Mouse (Mus musculus) kidney, adult 2 months (tissue): ENCODE data around the gene Dhrs2. TPM values are rescaled to one million over a fixed set of nuclear protein-coding genes. Genes with fewer than 3 reads are reported as not detected.

ENCODE experiments used
- DNase-seq: peaks from one replicate; pipeline ENCODE4 v3.0.0; 2021
- H3K27ac ChIP-seq: fragments of 200-500 bp; 2 replicates; pipeline ENCODE4 v1.5.1; 2012; ENCODE audit warnings: low read depth, low read length, control low read depth, inconsistent platforms; ENCODE audit not compliant: insufficient read depth
- H3K27me3 ChIP-seq: fragments of 200-500 bp; replicated peaks from 2 replicates; pipeline ENCODE4 v1.6.1; 2012; ENCODE audit warnings: mild to moderate bottlenecking, moderate library complexity, low read length, inconsistent platforms; ENCODE audit not compliant: control insufficient read depth, insufficient read depth
- H3K36me3 ChIP-seq: fragments of 200-500 bp; 2 replicates; pipeline ENCODE4 v1.6.1; 2012; ENCODE audit warnings: mild to moderate bottlenecking, moderate library complexity, low read length, inconsistent platforms; ENCODE audit not compliant: control insufficient read depth, insufficient read depth
- H3K4me1 ChIP-seq: fragments of 200-500 bp; 2 replicates; pipeline ENCODE4 v1.6.1; 2011; ENCODE audit warnings: low read length; ENCODE audit not compliant: control insufficient read depth, insufficient read depth
- H3K4me3 ChIP-seq: fragments of 200-500 bp; 2 replicates; pipeline ENCODE4 v1.5.1; 2011; ENCODE audit warnings: mild to moderate bottlenecking, low read depth, low read length, control low read depth; ENCODE audit not compliant: insufficient read depth
- CTCF ChIP-seq: fragments of 200-500 bp; conservative IDR thresholded peaks from 2 replicates; pipeline ENCODE4 v1.5.1; 2011; ENCODE audit warnings: low read depth, mild to moderate bottlenecking, control low read depth, low read length, moderate library complexity, mixed read lengths; ENCODE audit not compliant: insufficient read depth, insufficient read length
- POLR2A ChIP-seq: fragments of 200-500 bp; IDR thresholded peaks from one replicate; pipeline ENCODE4 v1.6.1; 2011; ENCODE audit warnings: low read depth, low read length, control low read depth
- WGBS: fragments of 180-500 bp; shearing (Covaris S2); methylation state at CpG from one replicate; pipeline ENCODE4 v1.1.7; 2018; 5-methylcytosine and 5-hydroxymethylcytosine counted together
- polyA plus RNA-seq: library from polyadenylated mRNA; depleted of rRNA; stranded (reverse); fragments of >200 nt; gene quantifications from 2 replicates; pipeline ENCODE4 v1.2.3, GENCODE M21; 2012

The Dhrs2 gene
- polyA plus RNA-seq, 1 experiment, result not detected

DNA sequence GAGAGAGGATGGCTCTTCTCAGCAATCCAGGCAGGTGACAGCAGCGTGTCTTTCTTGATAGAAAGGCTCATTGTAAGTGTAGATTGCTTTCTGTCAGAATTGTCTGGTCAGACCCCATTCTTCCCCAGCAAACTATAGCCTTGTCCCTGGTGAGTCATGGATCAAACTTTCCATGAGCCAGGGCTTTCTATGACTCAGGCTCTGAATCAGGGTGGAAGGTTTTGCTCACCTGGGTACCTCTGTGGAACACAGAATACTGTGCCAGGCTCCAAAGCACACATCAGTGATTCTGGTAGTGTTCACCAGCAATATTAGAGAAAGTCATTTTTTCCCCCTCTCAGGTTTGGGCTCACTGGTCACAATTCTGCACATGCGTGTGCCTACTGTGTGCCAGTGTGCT, 13.5 kb upstream of the Dhrs2 start:
- 83% methylated on average over 2 of the region's 2 CpGs for WGBS
- no peak overlapping the region for H3K27ac ChIP-seq
- no peak overlapping the region for H3K4me3 ChIP-seq
- no peaks in the 10 kb centered on the region for H3K36me3 ChIP-seq
- no peaks in the 10 kb centered on the region for H3K27me3 ChIP-seq
- DNase-seq, result no peak
- TF ChIP-seq CTCF (no peak), POLR2A (no peak)
- no peaks in the 10 kb centered on the region for H3K4me1 ChIP-seq

DNA sequence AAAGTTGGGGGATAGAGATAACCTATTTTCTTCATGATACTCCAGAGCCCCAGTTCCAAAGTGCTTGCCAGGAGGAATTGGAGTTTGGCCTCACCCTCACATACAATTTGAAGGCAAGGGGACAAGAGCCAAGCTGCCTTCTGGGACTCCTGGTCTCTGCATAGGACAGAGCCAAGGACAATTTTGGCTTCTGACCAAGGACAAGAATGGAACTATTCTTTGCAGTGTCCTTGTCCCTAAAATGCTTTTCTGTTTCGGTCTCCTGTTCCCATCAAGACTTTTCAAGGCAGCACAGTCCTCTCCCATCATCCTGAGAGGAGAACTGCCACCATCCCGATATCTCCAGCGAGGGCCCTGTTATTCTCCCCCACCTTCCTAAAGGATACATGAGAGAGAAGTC, 8.2 kb upstream of the Dhrs2 start:
- H3K27me3 ChIP-seq, result no peaks in the 10 kb centered on the region
- no peak for TF ChIP-seq POLR2A
- TF ChIP-seq CTCF, result no peak

DNA sequence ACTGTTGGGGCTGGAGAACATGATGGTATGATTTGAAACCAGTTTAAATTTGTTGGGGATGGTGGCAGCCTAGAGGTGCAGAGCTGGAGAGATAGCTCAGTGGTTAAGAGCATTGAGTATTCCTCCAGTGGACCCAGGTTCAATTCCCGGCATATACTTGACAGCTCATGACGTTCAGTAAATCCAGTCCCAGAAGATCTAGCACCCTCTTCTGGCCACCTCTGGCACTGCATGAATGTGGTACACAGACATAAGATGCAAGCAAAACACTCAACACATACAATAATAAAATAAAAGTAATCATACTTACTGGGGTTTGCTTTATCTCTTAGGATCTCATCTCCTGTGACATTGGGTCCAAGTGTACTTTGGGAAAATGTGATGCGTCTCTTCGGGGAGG, 7.3 kb upstream of the Dhrs2 start:
- Histone ChIP-seq H3K4me3 (no peak overlapping the region), H3K4me1 (no peaks in the 10 kb centered on the region), H3K27me3 (no peaks in the 10 kb centered on the region), H3K36me3 (no peaks in the 10 kb centered on the region), H3K27ac (no peak overlapping the region)
- 62% methylated on average over 4 of the region's 4 CpGs for WGBS
- DNase-seq, result peak; percentile 38
- TF ChIP-seq POLR2A, result no peak
- peak; percentile 56 for TF ChIP-seq CTCF

More for the DNA sequence above, 8.2 kb upstream of the Dhrs2 start:
- H3K36me3 ChIP-seq, result no peaks in the 10 kb centered on the region
- H3K27ac ChIP-seq, result no peak overlapping the region
- WGBS, result 93% methylated on average over 3 of the region's 3 CpGs
- H3K4me3 ChIP-seq, result no peak overlapping the region
- no peaks in the 10 kb centered on the region for H3K4me1 ChIP-seq
- no peak for DNase-seq

DNA sequence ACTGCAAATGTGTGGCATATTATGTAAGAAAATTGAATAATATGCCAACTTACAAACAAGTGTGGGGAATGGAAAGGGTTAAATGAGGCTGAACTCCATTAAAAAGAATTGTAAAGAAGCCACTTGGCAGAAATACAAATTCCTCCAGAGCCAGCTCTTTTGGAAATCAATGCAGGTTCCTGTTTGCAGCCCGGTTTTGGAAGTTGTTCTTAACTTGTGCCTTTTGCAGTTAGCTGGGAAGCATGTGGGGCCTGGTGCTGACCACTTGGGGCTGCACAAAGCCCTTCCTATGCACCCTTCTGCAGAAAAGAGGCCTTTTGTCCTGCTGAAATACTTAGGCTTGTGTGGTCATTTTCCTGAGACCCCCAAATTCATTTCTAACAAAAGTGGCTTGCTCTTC, 1.4 kb downstream of the Dhrs2 start:
- TF ChIP-seq CTCF, result no peak
- TF ChIP-seq POLR2A, result no peak
- H3K27ac ChIP-seq, result no peak overlapping the region
- WGBS, result 14% methylated on average over 1 of the region's 1 CpGs
- H3K4me3 ChIP-seq, result no peak overlapping the region
- no peak for DNase-seq
- no peaks in the 10 kb centered on the region for H3K36me3 ChIP-seq
- no peaks in the 10 kb centered on the region for H3K27me3 ChIP-seq
- H3K4me1 ChIP-seq, result no peaks in the 10 kb centered on the region

- 89% methylated on average over 11 of the region's 11 CpGs for WGBS
- no peak overlapping the region for H3K27ac ChIP-seq
- TF ChIP-seq CTCF, result no peak
- no peak for TF ChIP-seq POLR2A
- H3K4me3 ChIP-seq, result no peak overlapping the region
- H3K36me3 ChIP-seq, result no peaks in the 10 kb centered on the region
- no peaks in the 10 kb centered on the region for H3K4me1 ChIP-seq
- DNase-seq, result no peak
- no peaks in the 10 kb centered on the region for H3K27me3 ChIP-seq
These were observed 12.8 kb downstream of the Dhrs2 start for GRCm38 (mm10) chr14:55234639-55235038.

DNA sequence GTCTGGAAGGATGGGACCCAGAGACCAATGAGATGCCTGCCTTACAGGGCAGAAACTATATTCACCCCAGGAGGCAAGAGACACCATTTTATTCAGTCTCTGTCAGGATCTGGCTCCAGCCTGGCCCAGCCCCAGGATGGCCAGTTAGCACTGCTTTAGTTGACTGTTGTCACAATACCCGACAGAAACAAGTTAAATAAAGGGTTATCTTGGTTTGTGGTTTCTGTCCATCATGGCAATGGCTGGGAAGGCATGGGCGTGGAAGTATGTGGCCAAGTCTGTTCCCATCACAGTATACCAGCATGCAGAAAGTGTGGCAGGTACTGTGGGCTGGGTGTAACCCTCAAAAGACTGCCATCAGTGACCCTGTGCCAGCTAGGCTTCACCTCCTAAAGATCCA, 14.9 kb downstream of the Dhrs2 start:
- 84% methylated on average over 2 of the region's 2 CpGs for WGBS
- Histone ChIP-seq H3K4me1 (no peaks in the 10 kb centered on the region), H3K4me3 (no peak overlapping the region), H3K36me3 (no peaks in the 10 kb centered on the region), H3K27me3 (no peaks in the 10 kb centered on the region), H3K27ac (no peak overlapping the region)
- no peak for DNase-seq
- no peak for TF ChIP-seq CTCF
- no peak for TF ChIP-seq POLR2A

GRCm38 (mm10) chr14:55242664-55243063, 20.9 kb downstream of the Dhrs2 start:
- TF ChIP-seq CTCF (no peak), POLR2A (no peak)
- DNase-seq, result no peak
- Histone ChIP-seq H3K27ac (no peak overlapping the region), H3K4me3 (no peak overlapping the region), H3K27me3 (no peaks in the 10 kb centered on the region), H3K36me3 (no peaks in the 10 kb centered on the region), H3K4me1 (no peaks in the 10 kb centered on the region)
- WGBS, result 83% methylated on average over 1 of the region's 1 CpGs

- no peaks in the 10 kb centered on the region for H3K27me3 ChIP-seq
- TF ChIP-seq CTCF, result no peak
- no peak for TF ChIP-seq POLR2A
- no peak for DNase-seq
- H3K36me3 ChIP-seq, result no peaks in the 10 kb centered on the region
- no peaks in the 10 kb centered on the region for H3K4me1 ChIP-seq
- H3K4me3 ChIP-seq, result no peak overlapping the region
- no peak overlapping the region for H3K27ac ChIP-seq
- 20% methylated on average over 6 of the region's 6 CpGs for WGBS
These were observed 25.4 kb downstream of the Dhrs2 start for GRCm38 (mm10) chr14:55247181-55247580.
